Mouse (Mus musculus): ENCODE measurements at regions not wholly inside any gene's neighbourhood (a gene's known extent, or its start where the extent isn't known, plus 50 kb on each side); places are given as distances from the start of the nearest gene placed in this dataset.
"Not testable (repeated sequence)": the region's sequence is repeated elsewhere in the genome, so short reads cannot be mapped to it uniquely, and the experiment has no call there.

DNA sequence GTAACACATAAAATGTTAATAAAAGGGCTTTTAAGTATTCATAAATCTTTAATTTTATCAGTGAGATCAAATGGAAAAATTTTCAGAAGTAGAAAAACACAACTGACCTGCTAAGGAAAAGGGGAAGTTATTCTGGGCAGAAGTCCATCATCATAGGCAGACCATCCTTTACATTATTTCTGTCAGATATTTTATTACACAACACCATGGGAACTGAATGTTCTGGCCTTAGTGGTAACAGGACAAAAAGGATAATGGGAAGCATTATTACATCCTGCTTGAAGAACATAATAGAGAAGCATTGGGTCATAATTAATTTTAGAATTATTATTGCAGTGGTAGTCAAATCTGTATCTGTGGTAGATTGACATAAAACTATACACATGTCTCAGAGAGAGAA, 603.5 kb upstream of the Gje1 start:
- no peak for DNase-seq (ENCODE audit: low spot score in 2 of 2)

- DNase-seq (ENCODE audit: low spot score in 2 of 2): no peak
These were observed 599.1 kb upstream of the Gje1 start for GRCm38 (mm10) chr10:15317017-15317607.

GRCm38 (mm10) chr10:15310650-15311049, 592.6 kb upstream of the Gje1 start:
- DNase-seq (ENCODE audit: low spot score in 2 of 2): no peak

DNA sequence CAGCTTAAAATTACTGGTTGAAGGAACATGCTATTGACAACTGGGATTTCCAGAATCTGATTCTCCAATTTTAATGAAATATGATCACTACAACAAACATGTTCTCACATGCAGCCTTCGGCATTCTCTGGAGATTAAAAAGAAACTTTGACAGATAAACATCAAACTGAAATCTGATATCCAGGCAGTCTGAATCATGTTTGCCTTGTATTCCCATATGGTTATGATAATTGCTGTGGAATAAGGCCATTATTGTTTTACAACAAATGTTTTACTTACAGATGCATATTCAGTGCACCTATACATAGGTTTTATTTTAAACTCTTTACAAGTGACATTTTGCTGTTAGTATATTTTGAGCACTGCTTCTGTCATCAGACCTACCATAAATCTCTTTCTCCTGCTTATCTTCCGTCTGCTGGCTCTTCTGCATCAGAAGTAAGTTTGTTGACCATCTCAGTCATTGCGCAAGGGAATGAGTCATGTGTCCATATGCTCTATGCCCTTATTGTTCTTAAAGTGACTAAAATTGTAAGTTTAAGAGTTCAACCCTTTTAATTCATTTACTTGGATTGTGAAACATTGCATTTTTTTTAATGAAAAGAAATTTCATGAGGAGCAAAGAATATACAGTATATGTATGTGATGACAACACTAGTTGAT, 587.9 kb upstream of the Gje1 start:
- DNase-seq (ENCODE audit: low spot score in 2 of 2): no peak

DNA sequence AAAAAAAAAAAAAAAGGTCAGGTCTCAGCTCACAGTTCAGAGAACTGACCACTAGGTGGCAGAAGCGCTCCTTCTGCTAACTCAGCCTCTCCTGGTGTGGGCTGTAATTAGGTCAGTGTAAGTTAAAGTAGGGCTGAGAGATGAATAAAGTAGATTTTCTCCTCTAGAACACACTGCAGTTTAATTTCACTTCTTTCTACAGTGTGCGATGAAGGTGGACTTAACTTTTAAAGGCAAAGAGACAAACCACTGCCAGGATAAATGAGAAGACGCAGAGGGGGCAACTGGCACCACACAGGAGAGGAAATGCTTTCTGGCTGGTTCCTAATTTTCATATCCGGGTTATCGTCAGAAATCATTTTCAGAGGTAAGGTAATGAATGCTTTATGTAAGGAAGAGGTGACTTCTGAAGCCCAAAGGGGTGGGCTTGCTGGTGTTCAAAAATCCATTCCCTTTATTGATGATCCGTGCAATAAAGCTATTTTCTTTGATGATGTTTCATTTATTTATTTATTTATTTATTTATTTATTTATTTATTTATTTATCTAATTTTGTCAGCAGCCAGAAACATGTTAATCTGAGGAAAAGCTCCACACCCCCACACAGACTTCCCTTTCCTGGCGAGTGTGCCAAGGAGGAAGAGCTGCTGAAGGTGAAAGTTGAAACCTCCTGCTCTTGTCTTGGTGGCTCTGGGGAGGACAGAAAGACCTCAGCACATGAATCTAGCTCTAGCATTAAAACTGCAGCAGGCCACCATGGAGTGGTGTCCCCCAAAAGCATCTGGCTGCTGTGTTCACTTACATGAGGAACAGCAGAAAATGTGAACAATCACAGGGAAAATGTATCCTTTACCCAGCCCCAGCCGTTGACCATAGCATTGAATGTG, 582.4 kb upstream of the Gje1 start:
- DNase-seq (ENCODE audit: low spot score in 2 of 2): peak; percentile 60 to 73

DNA sequence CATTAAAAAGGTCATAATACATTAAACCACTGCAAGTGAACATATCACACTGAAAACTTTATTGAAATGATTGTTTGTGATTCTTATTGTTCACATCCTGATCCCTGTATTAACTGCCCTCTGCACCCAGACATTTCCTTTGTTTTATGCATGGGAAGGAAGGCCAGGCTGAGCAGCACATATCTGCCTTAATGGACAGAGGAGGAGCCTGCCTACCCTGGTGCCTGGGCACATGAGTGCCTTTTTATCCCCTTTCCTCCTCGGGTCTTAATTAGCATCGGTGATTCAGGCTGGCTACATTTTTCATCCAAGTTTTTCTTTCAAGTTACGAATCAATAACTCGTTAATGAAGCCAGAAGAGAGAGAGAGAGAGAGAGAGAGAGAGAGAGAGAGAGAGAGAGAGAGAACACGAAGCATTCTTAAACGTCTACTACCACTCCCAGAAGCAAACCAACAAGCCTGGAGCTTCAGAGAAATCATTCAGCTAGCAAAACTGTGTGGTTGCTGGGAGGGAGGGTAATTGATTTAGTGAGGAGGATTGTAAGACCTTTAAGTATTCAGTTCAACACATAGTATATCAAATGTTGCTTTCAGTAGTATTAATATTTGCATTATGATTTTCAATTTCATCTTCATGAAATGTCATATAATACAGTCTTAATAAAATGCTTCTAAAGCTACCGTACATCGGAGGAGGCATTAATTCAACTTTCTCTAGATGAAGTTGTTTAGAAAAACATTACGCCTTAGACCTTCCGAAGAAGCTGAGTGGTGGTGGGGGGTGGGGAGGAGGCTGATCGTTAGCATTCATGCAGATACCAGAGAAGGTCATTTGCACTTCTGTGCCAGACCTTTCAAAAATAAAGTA, 581.6 kb upstream of the Gje1 start:
- DNase-seq (ENCODE audit: low spot score in 2 of 2): no peak

GRCm38 (mm10) chr10:15297257-15297656, 579.2 kb upstream of the Gje1 start:
- DNase-seq (ENCODE audit: low spot score in 2 of 2): no peak

GRCm38 (mm10) chr10:15294125-15294524, 576.1 kb upstream of the Gje1 start:
- DNase-seq (ENCODE audit: low spot score in 2 of 2): no peak

DNA sequence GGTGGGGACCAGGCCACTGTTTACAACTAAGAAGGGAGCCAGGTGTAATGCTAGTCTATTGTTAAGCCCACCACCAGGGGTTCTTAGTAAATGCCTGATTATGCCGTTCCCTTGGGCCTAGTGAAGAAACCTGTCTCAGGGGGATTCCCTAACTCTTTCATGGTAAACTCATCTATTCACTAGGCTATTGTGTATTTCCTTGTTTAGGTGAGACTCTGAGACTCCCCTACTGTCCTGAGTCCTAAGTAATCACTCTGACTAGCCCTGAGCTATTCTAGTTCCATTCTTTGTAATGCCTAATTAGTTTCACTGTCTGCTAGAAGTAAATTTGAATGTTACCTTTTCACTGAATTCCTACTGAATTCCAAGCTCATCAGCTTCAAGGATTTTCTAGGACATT, 545.3 kb upstream of the Gje1 start:
- DNase-seq (ENCODE audit: low spot score in 2 of 2): not testable (repeated sequence)

DNA sequence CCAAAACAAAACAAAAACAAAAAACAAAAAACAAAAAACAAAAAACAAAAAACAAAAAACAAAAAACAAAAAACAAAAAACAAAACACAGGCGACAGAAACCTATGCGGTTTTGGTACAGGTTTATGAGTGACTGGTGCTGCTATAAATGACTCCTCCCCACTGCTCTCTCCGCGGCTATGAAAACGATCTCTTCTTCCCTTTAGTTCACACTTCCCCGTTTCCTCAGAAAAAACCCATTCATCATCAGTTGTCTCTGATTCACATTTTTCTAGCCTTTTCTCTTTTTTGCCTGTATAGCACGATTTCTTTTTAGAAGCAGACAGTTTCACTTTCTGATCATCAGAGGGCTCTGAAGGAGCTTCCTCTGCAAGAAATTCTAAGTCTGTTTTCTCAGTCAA, 544.3 kb upstream of the Gje1 start:
- not testable (repeated sequence) for DNase-seq (ENCODE audit: low spot score in 2 of 2)

DNA sequence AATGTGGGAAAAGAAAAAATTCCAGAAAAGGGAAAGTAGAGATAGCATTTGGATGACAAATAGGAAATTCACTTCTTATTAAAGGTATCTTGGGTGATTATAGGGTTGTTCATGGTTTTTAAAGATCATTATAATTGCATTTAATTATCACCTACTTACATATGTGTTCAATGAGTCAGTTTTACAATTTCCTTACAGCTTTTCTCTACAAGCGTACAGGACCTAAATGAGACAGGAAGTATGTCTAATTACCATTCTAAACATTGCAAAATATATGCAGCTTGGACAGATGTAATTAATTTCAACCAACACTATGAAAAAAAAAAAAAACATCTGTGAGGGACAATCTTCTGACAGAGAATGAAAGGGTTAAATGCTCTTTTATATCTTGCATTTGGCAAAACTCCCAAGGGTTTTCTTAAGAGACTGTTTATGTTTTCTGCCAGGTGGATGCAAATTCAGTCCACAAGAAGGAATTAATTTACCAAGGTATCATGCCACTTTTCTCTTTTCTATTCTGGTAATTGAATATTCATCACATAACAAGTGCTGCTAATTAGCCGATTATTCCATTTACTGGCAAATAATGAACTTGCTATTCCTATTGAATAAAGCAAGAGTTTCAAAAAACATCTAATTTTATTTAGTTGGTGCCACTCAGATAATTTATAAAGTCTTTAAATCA, 531.5 kb upstream of the Gje1 start:
- no peak for DNase-seq (ENCODE audit: low spot score in 2 of 2)

- no peak for DNase-seq (ENCODE audit: low spot score in 2 of 2)
These were observed 530.9 kb upstream of the Gje1 start for GRCm38 (mm10) chr10:15248899-15249298.

DNA sequence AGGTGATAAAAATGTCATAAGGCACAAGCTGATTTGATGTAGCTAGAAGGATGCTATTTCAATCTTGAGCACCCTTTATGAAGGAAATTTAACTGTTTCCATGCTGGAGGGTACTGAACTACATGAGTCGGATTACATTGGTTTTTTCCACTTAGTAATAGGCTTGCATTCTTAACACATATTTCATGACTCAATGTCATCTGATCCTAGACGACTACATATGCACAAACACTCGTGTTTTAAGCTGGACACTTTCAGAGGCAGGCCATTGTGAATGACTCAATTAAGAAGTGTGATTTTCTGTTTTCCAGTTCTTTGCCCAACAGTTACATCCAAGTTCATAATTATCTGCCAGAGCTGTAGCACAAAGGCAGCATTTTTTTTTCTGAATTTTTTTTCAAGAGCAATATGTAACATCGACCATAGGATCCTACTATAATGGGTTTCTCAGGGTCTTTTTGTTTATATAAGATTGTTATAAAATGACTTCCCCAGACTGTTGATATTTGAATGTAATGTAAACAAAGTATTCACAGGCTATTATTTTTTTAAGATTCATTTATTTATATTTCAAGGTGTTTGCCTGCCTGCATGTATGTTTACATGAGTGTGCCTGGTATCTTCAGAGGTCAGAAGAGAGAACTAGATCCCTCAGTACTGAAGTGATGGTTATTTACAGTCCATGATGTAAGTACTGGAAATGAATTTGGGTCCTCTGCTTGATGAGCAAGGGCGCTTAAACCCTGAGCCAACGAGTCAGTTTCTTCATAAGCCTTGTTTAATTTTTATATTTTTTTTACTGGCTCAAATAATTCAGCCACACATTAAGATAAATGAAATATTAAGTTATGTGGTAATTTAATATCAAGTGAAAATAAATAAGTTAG, 526.6 kb upstream of the Gje1 start:
- DNase-seq (ENCODE audit: low spot score in 2 of 2): no peak

GRCm38 (mm10) chr10:15243460-15243859, 525.4 kb upstream of the Gje1 start:
- no peak for DNase-seq (ENCODE audit: low spot score in 2 of 2)

GRCm38 (mm10) chr10:15218883-15219282, 500.9 kb upstream of the Gje1 start:
- DNase-seq (ENCODE audit: low spot score in 2 of 2): no peak

- DNase-seq (ENCODE audit: low spot score in 2 of 2): no peak
These were observed 461.6 kb upstream of the Gje1 start for GRCm38 (mm10) chr10:15179585-15179984.

DNA sequence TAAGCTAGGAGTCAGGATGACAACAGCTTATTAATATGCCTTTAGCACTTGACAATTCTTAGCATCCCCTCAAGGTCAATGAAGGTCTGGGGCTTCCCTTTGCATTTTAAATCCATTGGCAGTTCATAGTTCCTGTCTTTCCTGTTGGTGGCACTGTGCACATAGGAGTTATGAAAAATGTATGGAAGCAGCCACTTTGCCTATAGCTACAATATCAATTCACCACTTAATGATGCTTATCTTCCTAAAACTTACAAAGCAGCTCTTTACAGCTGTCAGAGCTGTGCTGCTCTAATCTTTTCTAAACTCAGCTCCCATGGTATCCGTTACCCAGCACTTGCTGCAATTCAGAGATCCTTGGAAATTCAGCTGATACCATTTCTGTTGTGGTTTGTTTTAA, 456.4 kb upstream of the Gje1 start:
- DNase-seq (ENCODE audit: low spot score in 2 of 2): no peak

GRCm38 (mm10) chr10:15172558-15172957, 454.5 kb upstream of the Gje1 start:
- DNase-seq (ENCODE audit: low spot score in 2 of 2): no peak

- DNase-seq (ENCODE audit: low spot score in 2 of 2): no peak
These were observed 422.7 kb upstream of the Gje1 start for GRCm38 (mm10) chr10:15140703-15141102.
